Mouse (Mus musculus) erythroblast, embryonic 14.5 days (primary cell): ENCODE measurements around the gene Zfp451.

Source experiments
- GATA1 ChIP-seq: IDR thresholded peaks from 2 replicates; pipeline ENCODE4 v1.6.1; 2012; ENCODE audit warnings: low read length, inconsistent platforms, mixed read lengths
- TAL1 ChIP-seq: IDR thresholded peaks from 3 replicates; pipeline ENCODE4 v1.6.1; 2012; ENCODE audit warnings: low read length, inconsistent platforms, mixed read lengths

DNA sequence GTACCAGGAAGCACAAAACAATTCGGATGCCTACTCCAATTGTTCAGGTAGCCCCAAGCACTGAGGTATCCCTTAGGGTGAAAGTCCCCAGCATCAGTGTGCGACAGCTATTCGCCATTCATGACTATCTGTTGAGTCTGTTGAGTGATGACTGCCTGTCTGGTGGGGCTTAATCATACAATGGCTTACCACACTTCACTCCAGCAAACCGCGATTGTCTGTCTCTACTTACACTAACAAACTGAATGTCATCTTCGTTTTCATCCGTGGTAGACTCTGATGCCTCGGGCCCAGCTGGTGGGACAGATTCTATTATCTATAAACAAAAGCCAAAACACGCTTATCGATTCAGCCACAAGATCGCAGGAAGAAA lies 914 bp downstream of the Zfp451 start:
- no peak for TF ChIP-seq GATA1
- no peak for TF ChIP-seq TAL1
